Mouse (Mus musculus) intestine, embryonic 14.5 days (tissue): ENCODE measurements around the gene Hba-x. TPM values are rescaled to one million over a fixed set of nuclear protein-coding genes. Genes with fewer than 3 reads are reported as not detected.

ENCODE experiments used
- ATAC-seq: fragments of 200-750 bp; cut with Nextera tagmentation; replicated peaks from 2 replicates; pipeline ENCODE4 v1.8.0; 2017; ENCODE audit warnings: low read depth, moderate number of reproducible peaks, moderate TSS enrichment, moderate library complexity; ENCODE audit not compliant: low FRiP score, low TSS enrichment
- DNase-seq: peaks from one replicate; pipeline ENCODE4 v3.0.0-alpha.2; 2018; ENCODE audit warnings: low spot score
- H3K27ac ChIP-seq: fragments of 300-500 bp; sonication (generic); 2 replicates; pipeline ENCODE4 v1.5.1; 2014; ENCODE audit warnings: low read depth, mild to moderate bottlenecking, control low read depth
- H3K27me3 ChIP-seq: fragments of 300-500 bp; sonication (generic); replicated peaks from 2 replicates; pipeline ENCODE4 v1.6.1; 2014; ENCODE audit warnings: low read length, control low read depth; ENCODE audit not compliant: control insufficient read depth, insufficient read depth
- H3K36me3 ChIP-seq: fragments of 300-500 bp; sonication (generic); 2 replicates; pipeline ENCODE4 v1.6.1; 2014; ENCODE audit warnings: low read length, control low read depth; ENCODE audit not compliant: control insufficient read depth, insufficient read depth
- H3K4me1 ChIP-seq: fragments of 300-500 bp; sonication (generic); replicated peaks from 2 replicates; pipeline ENCODE4 v1.6.1; 2014; ENCODE audit warnings: low read length, control low read depth, mixed read lengths; ENCODE audit not compliant: control insufficient read depth, insufficient read depth
- H3K4me2 ChIP-seq: fragments of 300-500 bp; sonication (generic); 2 replicates; pipeline ENCODE4 v1.6.1; 2014; ENCODE audit warnings: low read length
- H3K4me3 ChIP-seq: fragments of 300-500 bp; sonication (generic); 2 replicates; pipeline ENCODE4 v1.5.1; 2014; ENCODE audit warnings: low read depth, low read length, control low read depth, mixed read lengths
- H3K9ac ChIP-seq: fragments of 300-500 bp; sonication (generic); 2 replicates; pipeline ENCODE4 v1.6.1; 2014; ENCODE audit warnings: mild to moderate bottlenecking, low read length
- H3K9me3 ChIP-seq: fragments of 300-500 bp; sonication (generic); 2 replicates; pipeline ENCODE4 v1.6.1; 2016; ENCODE audit warnings: low read length, control low read depth; ENCODE audit not compliant: control insufficient read depth
- WGBS: fragments of 180-500 bp; shearing (Covaris S2); extraction: QIAGEN DNeasy Blood & Tissue Kit; methylation state at CpG from one replicate; pipeline ENCODE4 v1.1.7; 2014; 5-methylcytosine and 5-hydroxymethylcytosine counted together
- polyA plus RNA-seq: library from polyadenylated mRNA; unstranded; fragments of >200 nt; fragmentation: Nextera tagmentation; extraction: Ambion mirVana; gene quantifications from 2 replicates; pipeline ENCODE4 v1.2.1, GENCODE M21; 2014

Hba-x gene
- polyA plus RNA-seq, 1 experiment from 2014 or later, result 121 TPM

- peak overlapping the region; percentile 57; the same call in 1 of the 2 replicates for H3K27ac ChIP-seq
- H3K9ac ChIP-seq, result no peak overlapping the region
- H3K4me1 ChIP-seq, result peaks cover 19% of the 10 kb centered on the region
- no peak for DNase-seq
- H3K27me3 ChIP-seq, result no peaks in the 10 kb centered on the region
- WGBS, result 85% methylated on average over 6 of the region's 6 CpGs
- no peak for ATAC-seq
- H3K9me3 ChIP-seq, result no peaks in the 10 kb centered on the region
- H3K4me2 ChIP-seq, result no peak overlapping the region
- H3K4me3 ChIP-seq, result no peak overlapping the region
- H3K36me3 ChIP-seq, result peaks cover 72% of the 10 kb centered on the region
Observed at GRCm38 (mm10) chr11:32234816-32235485, 41.2 kb upstream of the Hba-x start.

- peak overlapping the region; percentile 57; the same call in 1 of the 2 replicates for H3K27ac ChIP-seq
- 35% methylated on average over 3 of the region's 3 CpGs for WGBS
- peak; percentile 71 for DNase-seq
Observed at GRCm38 (mm10) chr11:32235646-32236045, 40.6 kb upstream of the Hba-x start.

GRCm38 (mm10) chr11:32236132-32236531 is 40.1 kb upstream of the Hba-x start:
- ATAC-seq (no peak), DNase-seq (no peak)
- H3K4me2 ChIP-seq, result no peak overlapping the region
- WGBS, result 69% methylated on average over 2 of the region's 2 CpGs
- H3K9ac ChIP-seq, result no peak overlapping the region
- peaks cover 19% of the 10 kb centered on the region for H3K4me1 ChIP-seq
- H3K27ac ChIP-seq, result no peak overlapping the region; the same call in 1 of the 2 replicates
- peaks cover 70% of the 10 kb centered on the region for H3K36me3 ChIP-seq
- H3K27me3 ChIP-seq, result no peaks in the 10 kb centered on the region
- H3K4me3 ChIP-seq, result no peak overlapping the region
- H3K9me3 ChIP-seq, result no peaks in the 10 kb centered on the region

More at GRCm38 (mm10) chr11:32235646-32236045, 40.6 kb upstream of the Hba-x start:
- peaks cover 70% of the 10 kb centered on the region for H3K36me3 ChIP-seq
- no peak overlapping the region for H3K4me2 ChIP-seq
- no peak for ATAC-seq
- H3K4me1 ChIP-seq, result peaks cover 19% of the 10 kb centered on the region
- H3K9me3 ChIP-seq, result no peaks in the 10 kb centered on the region
- H3K9ac ChIP-seq, result no peak overlapping the region
- no peak overlapping the region for H3K4me3 ChIP-seq
- no peaks in the 10 kb centered on the region for H3K27me3 ChIP-seq

GRCm38 (mm10) chr11:32236712-32237410 is 39.3 kb upstream of the Hba-x start:
- Histone ChIP-seq H3K9ac (no peak overlapping the region), H3K4me2 (no peak overlapping the region), H3K36me3 (peaks cover 67% of the 10 kb centered on the region), H3K9me3 (no peaks in the 10 kb centered on the region), H3K4me3 (no peak overlapping the region), H3K4me1 (peaks cover 19% of the 10 kb centered on the region), H3K27me3 (no peaks in the 10 kb centered on the region), H3K27ac (no peak overlapping the region)
- DNase-seq (peak; percentile 78), ATAC-seq (no peak)
- 66% methylated on average over 9 of the region's 9 CpGs for WGBS

- no peak overlapping the region for H3K4me2 ChIP-seq
- no peak overlapping the region for H3K4me3 ChIP-seq
- WGBS, result 94% methylated on average over 3 of the region's 3 CpGs
- no peak overlapping the region for H3K9ac ChIP-seq
- no peak for ATAC-seq
- peaks cover 67% of the 10 kb centered on the region for H3K36me3 ChIP-seq
- H3K27ac ChIP-seq, result no peak overlapping the region
- H3K27me3 ChIP-seq, result no peaks in the 10 kb centered on the region
- H3K9me3 ChIP-seq, result no peaks in the 10 kb centered on the region
- DNase-seq, result no peak
- H3K4me1 ChIP-seq, result peaks cover 19% of the 10 kb centered on the region
Observed at GRCm38 (mm10) chr11:32237411-32237795, 38.8 kb upstream of the Hba-x start.

GRCm38 (mm10) chr11:32238093-32238860 is 37.9 kb upstream of the Hba-x start:
- 68% methylated on average over 5 of the region's 5 CpGs for WGBS
- H3K9ac ChIP-seq, result no peak overlapping the region
- no peaks in the 10 kb centered on the region for H3K9me3 ChIP-seq
- ATAC-seq (no peak; the same call in 1 of the 2 replicates), DNase-seq (peak; percentile 89)
- peaks cover 59% of the 10 kb centered on the region for H3K36me3 ChIP-seq
- H3K4me2 ChIP-seq, result no peak overlapping the region
- H3K4me1 ChIP-seq, result peaks cover 19% of the 10 kb centered on the region
- H3K27me3 ChIP-seq, result no peaks in the 10 kb centered on the region
- H3K4me3 ChIP-seq, result no peak overlapping the region
- H3K27ac ChIP-seq, result no peak overlapping the region

- no peak overlapping the region for H3K27ac ChIP-seq
- DNase-seq (peak; percentile 47), ATAC-seq (no peak)
- H3K27me3 ChIP-seq, result no peaks in the 10 kb centered on the region
- no peak overlapping the region for H3K9ac ChIP-seq
- no peak overlapping the region for H3K4me3 ChIP-seq
- H3K4me2 ChIP-seq, result no peak overlapping the region
- no peaks in the 10 kb centered on the region for H3K9me3 ChIP-seq
- H3K36me3 ChIP-seq, result peaks cover 51% of the 10 kb centered on the region
- peaks cover 2% of the 10 kb centered on the region; the same call in 1 of the 2 replicates for H3K4me1 ChIP-seq
Observed at GRCm38 (mm10) chr11:32241391-32241790, 34.8 kb upstream of the Hba-x start.

GRCm38 (mm10) chr11:32242209-32242608 is 34.0 kb upstream of the Hba-x start:
- peaks cover 55% of the 10 kb centered on the region for H3K36me3 ChIP-seq
- DNase-seq, result peak; percentile 43

More at GRCm38 (mm10) chr11:32242209-32242608, 34.0 kb upstream of the Hba-x start:
- Histone ChIP-seq H3K9ac (no peak overlapping the region), H3K4me2 (no peak overlapping the region), H3K27ac (no peak overlapping the region), H3K27me3 (no peaks in the 10 kb centered on the region), H3K9me3 (no peaks in the 10 kb centered on the region), H3K4me1 (no peaks in the 10 kb centered on the region; the same call in 1 of the 2 replicates), H3K4me3 (no peak overlapping the region)
- 87% methylated on average over 3 of the region's 3 CpGs for WGBS
- no peak for ATAC-seq
